Mouse (Mus musculus): ENCODE measurements around the gene Iqsec2.

DNA sequence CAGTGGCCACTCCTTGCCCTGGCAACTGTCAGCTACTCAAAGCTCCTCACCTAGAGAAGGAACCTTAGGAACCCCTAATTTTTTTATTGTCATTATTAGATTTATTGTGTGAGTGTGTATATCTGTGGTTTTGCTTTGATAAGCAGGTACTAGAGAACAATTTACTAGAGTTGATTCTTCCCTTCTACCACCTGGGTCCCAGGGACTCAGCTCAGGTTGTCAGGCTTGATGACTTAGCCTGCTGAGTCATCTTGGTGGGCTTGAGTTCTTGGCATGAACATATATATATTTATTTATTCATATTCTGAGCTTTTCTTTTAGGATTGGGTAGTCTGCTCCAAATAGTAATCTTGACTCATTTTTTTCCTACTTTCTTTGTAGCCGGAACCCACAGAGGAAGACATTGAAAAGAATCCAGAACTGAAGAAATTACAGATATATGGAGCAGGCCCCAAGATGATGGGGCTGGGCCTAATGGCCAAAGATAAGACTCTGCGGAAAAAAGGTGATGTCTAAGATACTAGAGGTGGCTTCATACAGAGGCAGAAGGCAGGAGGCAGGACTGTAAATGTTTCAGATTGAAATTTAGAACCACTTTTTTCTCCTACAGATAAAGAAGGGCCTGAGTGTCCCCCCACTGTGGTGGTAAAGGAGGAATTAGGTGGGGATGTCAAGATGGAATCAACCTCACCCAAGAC lies 100.6 kb downstream of the Iqsec2 start:
- no peak for TF ChIP-seq CTCF (IDR thresholded peaks at IDR 0.05; ENCODE audit: low read depth)
- peak; percentile 60; the same call in 1 of the 2 replicates for TF ChIP-seq EP300 (IDR thresholded peaks at IDR 0.05; ENCODE audit: low read depth)

All from liver, postnatal 0 days (tissue).